Mouse (Mus musculus): ENCODE results near the gene Ecm2. TPM values are rescaled to one million over a fixed set of nuclear protein-coding genes. Genes with fewer than 3 reads are reported as not detected.
A peak's percentile ranks its signal among the peaks of the same experiment; 100 is the strongest.

Gene Ecm2
- 0.38 and 0.95 TPM in 2 replicates for polyA plus RNA-seq (2014; fragmentation: Nextera tagmentation; extraction: Ambion mirVana)

DNA sequence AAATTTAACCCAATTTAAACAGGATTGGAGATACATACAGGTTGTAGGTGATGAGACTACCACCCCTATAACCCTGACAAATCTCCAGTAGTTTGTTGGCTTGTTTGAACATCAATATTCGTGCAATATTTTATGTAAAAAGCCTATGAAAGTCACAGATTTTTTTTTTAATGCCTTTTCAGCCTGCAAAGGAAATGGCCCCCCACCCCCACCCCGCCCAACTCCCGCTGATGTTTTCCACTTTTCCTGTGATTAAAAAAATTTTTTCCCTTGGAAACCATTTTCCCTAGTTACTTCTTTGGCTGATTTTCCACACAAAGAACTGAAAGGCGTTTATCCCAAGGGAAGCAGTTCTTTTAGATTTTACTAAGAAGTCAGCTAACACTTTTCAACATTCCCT is at the start of gene Ecm2:
TSS of gene Ecm2 (plus strand) at position 301 of the 400 bp plus-strand sequence.
- H3K4me3 ChIP-seq (ENCODE audit: low read depth, low read length) = peak within 1 kb of the TSS; percentile 10; the same call in 1 of the 2 replicates
- no peak within 1 kb of the TSS for H3K27ac ChIP-seq (ENCODE audit: low read depth)
- peak within 1 kb of the TSS; percentile 36 for H3K4me2 ChIP-seq (ENCODE audit: low read length)
- ATAC-seq (replicated peaks; ENCODE audit: low FRiP score, low TSS enrichment, low read depth) (no peak), DNase-seq (ENCODE audit: low spot score) (no peak)
- 0 out of 2 replicates have a peak, but pooled peaks cover 4% of the 10 kb centered on the region for H3K4me1 ChIP-seq (replicated peaks; ENCODE audit: control insufficient read depth, insufficient read depth, low read length)
- H3K36me3 ChIP-seq (ENCODE audit: control insufficient read depth, insufficient read depth, low read length) = no peaks in the 10 kb centered on the region
- 59% methylated on average over 4 of the region's 4 CpGs for WGBS
- H3K9me3 ChIP-seq (ENCODE audit: control insufficient read depth, low read length) = no peaks in the 10 kb centered on the region
- no peaks in the 10 kb centered on the region for H3K27me3 ChIP-seq (replicated peaks; ENCODE audit: control insufficient read depth, insufficient read depth, low read length)
- H3K9ac ChIP-seq (ENCODE audit: low read length) = no peak within 1 kb of the TSS

DNA sequence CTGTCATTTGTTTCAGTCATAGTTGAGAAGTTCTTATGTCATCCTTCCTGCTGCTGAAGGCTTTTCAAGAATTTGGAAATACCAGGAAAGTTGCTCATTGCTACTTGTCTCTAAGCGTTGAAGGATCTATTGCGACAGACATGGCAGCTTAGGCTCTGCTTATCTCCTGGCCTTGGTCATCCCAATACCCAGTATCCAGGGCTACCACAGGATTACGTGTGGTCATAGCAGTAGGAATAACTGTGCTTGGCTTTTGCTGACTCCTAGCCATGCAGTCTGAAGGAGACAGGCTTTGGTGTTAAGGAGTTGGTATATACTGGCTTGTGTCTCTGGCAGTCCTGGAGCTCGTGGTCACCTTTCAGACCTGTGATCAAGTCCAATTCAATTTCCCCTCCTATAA is 44.3 kb upstream of the Ecm2 start:
- no peak for ATAC-seq (replicated peaks; ENCODE audit: low FRiP score, low TSS enrichment, low read depth)
- Histone ChIP-seq H3K4me2 (ENCODE audit: low read length) (no peak overlapping the region), H3K27ac (ENCODE audit: low read depth) (0 out of 2 replicates have a peak overlapping the region, but pooled peaks have one; percentile 27), H3K36me3 (ENCODE audit: control insufficient read depth, insufficient read depth, low read length) (peaks cover 60% of the 10 kb centered on the region), H3K9me3 (ENCODE audit: control insufficient read depth, low read length) (no peaks in the 10 kb centered on the region), H3K27me3 (replicated peaks; ENCODE audit: control insufficient read depth, insufficient read depth, low read length) (no peaks in the 10 kb centered on the region), H3K4me1 (replicated peaks; ENCODE audit: control insufficient read depth, insufficient read depth, low read length) (no peaks in the 10 kb centered on the region), H3K9ac (ENCODE audit: low read length) (no peak overlapping the region), H3K4me3 (ENCODE audit: low read depth, low read length) (no peak overlapping the region)
- DNase-seq (ENCODE audit: low spot score) = no peak
- 84% methylated on average over 4 of the region's 4 CpGs for WGBS

DNA sequence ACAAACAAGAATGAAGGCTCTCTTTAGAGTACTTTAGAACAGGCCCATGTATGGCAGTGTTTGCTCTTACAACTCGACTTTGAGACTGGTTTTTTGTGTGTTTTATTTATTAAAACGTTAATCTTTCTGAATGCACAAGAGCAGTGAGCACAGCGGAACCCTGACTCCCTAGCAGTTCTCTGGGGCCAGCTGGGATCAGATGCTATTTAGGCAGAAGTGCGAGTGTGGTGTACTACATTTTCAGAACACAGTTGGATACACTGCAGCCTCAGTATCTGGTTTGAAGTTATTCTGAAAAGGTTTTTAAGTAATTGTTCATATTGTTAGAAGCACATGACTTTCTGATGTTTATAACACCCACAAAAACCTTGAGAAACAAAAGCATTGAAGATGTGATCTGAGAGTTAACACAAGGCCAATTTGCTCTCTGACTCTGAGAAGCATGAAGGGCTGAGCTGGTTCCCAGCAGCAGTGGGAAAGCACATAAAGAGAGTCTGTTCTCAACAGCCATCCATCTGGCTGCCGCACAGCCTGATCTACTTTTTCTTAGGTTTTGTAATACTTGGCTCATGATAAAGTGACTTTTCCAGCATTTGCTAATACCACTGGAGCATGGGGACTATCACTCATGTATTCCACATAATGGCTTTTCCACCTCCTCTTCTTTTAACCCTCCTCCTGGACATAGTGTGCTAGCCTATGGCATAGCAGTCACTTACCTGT is 43.8 kb upstream of the Ecm2 start:
- Histone ChIP-seq H3K9me3 (ENCODE audit: control insufficient read depth, low read length) (no peaks in the 10 kb centered on the region), H3K4me1 (replicated peaks; ENCODE audit: control insufficient read depth, insufficient read depth, low read length) (no peaks in the 10 kb centered on the region), H3K36me3 (ENCODE audit: control insufficient read depth, insufficient read depth, low read length) (peaks cover 63% of the 10 kb centered on the region), H3K4me2 (ENCODE audit: low read length) (no peak overlapping the region), H3K27ac (ENCODE audit: low read depth) (0 out of 2 replicates have a peak overlapping the region, but pooled peaks have one; percentile 27), H3K27me3 (replicated peaks; ENCODE audit: control insufficient read depth, insufficient read depth, low read length) (no peaks in the 10 kb centered on the region), H3K4me3 (ENCODE audit: low read depth, low read length) (no peak overlapping the region), H3K9ac (ENCODE audit: low read length) (no peak overlapping the region)
- ATAC-seq (replicated peaks; ENCODE audit: low FRiP score, low TSS enrichment, low read depth) (no peak), DNase-seq (ENCODE audit: low spot score) (no peak)
- 63% methylated on average over 5 of the region's 5 CpGs for WGBS

DNA sequence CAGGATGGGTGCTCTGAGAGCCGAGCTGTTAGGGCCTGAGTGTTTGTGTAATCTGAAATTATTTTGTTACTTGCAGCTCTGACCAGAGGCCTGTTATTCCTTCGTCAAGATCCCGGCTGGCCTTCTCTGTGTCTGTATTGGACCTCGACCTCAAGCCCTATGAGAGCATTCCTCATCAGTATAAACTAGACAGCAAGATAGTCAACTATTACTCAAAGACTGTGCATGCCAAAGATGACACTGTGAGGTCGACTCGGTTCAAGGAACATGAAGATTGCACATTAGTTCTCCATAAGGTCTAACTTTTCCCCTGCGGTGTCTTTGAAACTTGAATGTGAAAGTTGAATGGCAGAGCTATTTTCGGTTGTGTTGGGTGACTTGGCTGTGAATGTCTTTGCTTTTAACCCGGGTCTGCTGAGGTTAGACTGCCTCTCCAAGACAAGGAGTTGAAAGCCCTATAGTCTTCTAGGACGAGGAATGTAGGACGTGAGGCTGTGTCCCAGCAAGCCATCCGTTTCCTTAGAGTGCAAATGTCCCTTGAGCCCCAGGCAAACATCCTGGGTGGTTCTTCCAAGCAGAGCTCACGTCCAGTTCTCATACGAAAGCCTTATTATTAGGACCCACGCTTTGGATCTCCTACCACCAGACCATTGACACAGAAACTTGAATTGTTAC is 43.0 kb upstream of the Ecm2 start:
- ATAC-seq (replicated peaks; ENCODE audit: low FRiP score, low TSS enrichment, low read depth) = no peak
- H3K27ac ChIP-seq (ENCODE audit: low read depth) = no peak overlapping the region
- no peak overlapping the region for H3K4me2 ChIP-seq (ENCODE audit: low read length)

DNA sequence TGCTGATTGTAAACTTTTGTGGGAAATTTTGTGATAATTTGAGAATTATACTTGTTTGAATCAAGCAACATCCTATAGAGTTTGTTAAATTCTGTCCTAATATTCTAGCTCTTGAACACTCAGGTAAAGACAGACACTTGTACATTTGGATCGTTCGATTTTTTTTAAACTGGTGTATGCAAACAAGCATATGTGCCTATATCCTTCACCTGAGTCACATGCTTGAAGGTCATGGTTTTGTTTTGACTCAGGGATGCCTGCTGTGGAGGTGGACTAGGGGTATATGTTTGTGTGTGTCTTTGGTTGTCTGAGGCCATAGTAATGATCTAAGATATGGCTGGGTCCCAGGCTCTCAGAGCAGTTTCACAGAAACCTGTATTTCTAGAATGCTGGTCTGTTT is 41.7 kb upstream of the Ecm2 start:
- Histone ChIP-seq H3K27ac (ENCODE audit: low read depth) (no peak overlapping the region), H3K36me3 (ENCODE audit: control insufficient read depth, insufficient read depth, low read length) (peaks cover 55% of the 10 kb centered on the region), H3K4me2 (ENCODE audit: low read length) (no peak overlapping the region), H3K4me1 (replicated peaks; ENCODE audit: control insufficient read depth, insufficient read depth, low read length) (no peaks in the 10 kb centered on the region), H3K27me3 (replicated peaks; ENCODE audit: control insufficient read depth, insufficient read depth, low read length) (no peaks in the 10 kb centered on the region), H3K9me3 (ENCODE audit: control insufficient read depth, low read length) (no peaks in the 10 kb centered on the region), H3K9ac (ENCODE audit: low read length) (no peak overlapping the region), H3K4me3 (ENCODE audit: low read depth, low read length) (no peak overlapping the region)
- DNase-seq (ENCODE audit: low spot score) = no peak
- WGBS = 100% methylated on average over 2 of the region's 2 CpGs
- ATAC-seq (replicated peaks; ENCODE audit: low FRiP score, low TSS enrichment, low read depth) = no peak

More for the DNA sequence above, 43.0 kb upstream of the Ecm2 start:
- Histone ChIP-seq H3K9me3 (ENCODE audit: control insufficient read depth, low read length) (no peaks in the 10 kb centered on the region), H3K9ac (ENCODE audit: low read length) (no peak overlapping the region), H3K36me3 (ENCODE audit: control insufficient read depth, insufficient read depth, low read length) (peaks cover 63% of the 10 kb centered on the region), H3K4me1 (replicated peaks; ENCODE audit: control insufficient read depth, insufficient read depth, low read length) (no peaks in the 10 kb centered on the region), H3K27me3 (replicated peaks; ENCODE audit: control insufficient read depth, insufficient read depth, low read length) (no peaks in the 10 kb centered on the region), H3K4me3 (ENCODE audit: low read depth, low read length) (no peak overlapping the region)
- DNase-seq (ENCODE audit: low spot score) = no peak
- WGBS = 89% methylated on average over 15 of the region's 15 CpGs

DNA sequence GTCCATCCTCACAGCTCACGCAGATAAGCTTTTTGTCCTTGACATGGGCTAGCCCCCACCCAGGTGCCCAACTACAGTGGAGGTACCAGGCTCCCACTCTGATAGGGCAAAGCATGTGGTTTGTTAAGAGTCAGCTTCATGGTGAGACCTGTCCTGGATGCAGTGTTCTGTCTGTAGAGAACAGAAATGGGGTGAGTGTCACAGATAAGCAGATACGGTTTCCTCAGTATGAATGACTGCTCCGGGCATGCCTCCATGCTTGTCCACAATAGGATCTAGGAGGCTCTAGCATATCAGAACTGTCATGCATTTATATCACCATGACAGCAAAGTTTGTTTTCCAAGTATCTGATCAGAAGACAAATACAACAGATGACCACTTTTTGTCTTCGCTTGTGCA is 38.7 kb upstream of the Ecm2 start:
- WGBS = 94% methylated on average over 4 of the region's 4 CpGs
- DNase-seq (ENCODE audit: low spot score) = no peak
- no peaks in the 10 kb centered on the region for H3K27me3 ChIP-seq (replicated peaks; ENCODE audit: control insufficient read depth, insufficient read depth, low read length)
- no peaks in the 10 kb centered on the region for H3K4me1 ChIP-seq (replicated peaks; ENCODE audit: control insufficient read depth, insufficient read depth, low read length)
- ATAC-seq (replicated peaks; ENCODE audit: low FRiP score, low TSS enrichment, low read depth) = no peak
- H3K27ac ChIP-seq (ENCODE audit: low read depth) = no peak overlapping the region
- no peak overlapping the region for H3K4me2 ChIP-seq (ENCODE audit: low read length)
- no peak overlapping the region for H3K9ac ChIP-seq (ENCODE audit: low read length)
- H3K4me3 ChIP-seq (ENCODE audit: low read depth, low read length) = no peak overlapping the region
- H3K9me3 ChIP-seq (ENCODE audit: control insufficient read depth, low read length) = no peaks in the 10 kb centered on the region
- peaks cover 36% of the 10 kb centered on the region for H3K36me3 ChIP-seq (ENCODE audit: control insufficient read depth, insufficient read depth, low read length)

DNA sequence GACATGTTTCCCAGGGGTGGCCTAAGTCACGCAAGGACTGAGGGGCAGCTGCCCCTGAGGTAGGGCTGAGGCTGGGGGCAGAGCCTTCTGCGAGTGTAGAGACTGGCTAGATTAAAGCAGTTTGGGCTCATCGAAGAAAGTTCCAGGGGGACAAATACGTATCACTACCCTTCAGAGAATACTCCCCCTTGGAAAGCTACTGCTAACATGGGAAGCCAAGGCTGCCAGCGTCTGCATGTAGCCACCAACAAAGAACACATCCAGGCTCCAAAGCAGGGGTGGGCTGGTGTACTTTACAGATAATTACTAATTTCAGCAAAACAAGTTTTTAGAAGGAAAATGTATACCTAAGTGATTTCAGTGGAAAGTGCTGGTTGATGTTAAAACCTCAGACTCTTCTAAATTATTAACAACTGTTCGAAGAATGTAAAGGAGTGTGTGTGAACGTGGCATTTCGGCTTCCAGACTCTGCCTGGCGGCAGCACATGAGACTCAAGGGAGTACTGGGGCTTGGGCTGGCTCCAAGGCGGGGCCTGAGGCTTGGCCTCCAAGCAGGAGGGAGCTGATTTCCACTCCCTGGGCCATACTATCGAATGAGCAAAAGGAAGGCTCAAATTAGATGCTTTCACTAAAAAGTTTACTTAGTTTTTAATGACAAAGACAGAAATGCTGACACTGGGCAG is 38.1 kb upstream of the Ecm2 start:
- Histone ChIP-seq H3K9ac (ENCODE audit: low read length) (no peak overlapping the region), H3K9me3 (ENCODE audit: control insufficient read depth, low read length) (no peaks in the 10 kb centered on the region), H3K4me3 (ENCODE audit: low read depth, low read length) (no peak overlapping the region), H3K27ac (ENCODE audit: low read depth) (peak overlapping the region; percentile 38), H3K4me1 (replicated peaks; ENCODE audit: control insufficient read depth, insufficient read depth, low read length) (no peaks in the 10 kb centered on the region), H3K27me3 (replicated peaks; ENCODE audit: control insufficient read depth, insufficient read depth, low read length) (no peaks in the 10 kb centered on the region), H3K36me3 (ENCODE audit: control insufficient read depth, insufficient read depth, low read length) (peaks cover 32% of the 10 kb centered on the region), H3K4me2 (ENCODE audit: low read length) (no peak overlapping the region)
- 79% methylated on average over 11 of the region's 11 CpGs for WGBS
- DNase-seq (ENCODE audit: low spot score) = no peak
- no peak for ATAC-seq (replicated peaks; ENCODE audit: low FRiP score, low TSS enrichment, low read depth)

DNA sequence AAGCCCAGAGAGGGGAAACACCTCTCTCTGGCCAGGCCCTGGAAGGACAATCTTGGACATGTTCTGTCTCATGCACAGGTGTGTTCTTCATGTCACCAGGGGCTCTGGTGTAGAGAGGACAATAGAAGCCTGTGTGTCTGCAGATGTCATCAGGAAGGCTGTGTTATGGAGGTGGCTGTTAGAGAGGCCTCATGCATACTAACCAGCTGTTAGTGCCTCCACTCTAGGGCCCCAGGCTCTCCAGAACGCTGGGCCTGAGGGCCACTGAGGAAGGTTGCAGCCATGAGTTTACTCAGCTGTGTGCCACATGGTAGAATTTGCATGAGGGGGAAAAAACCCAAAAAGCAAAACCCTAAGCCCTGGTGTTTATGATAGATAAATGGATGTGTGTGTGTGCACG is 37.0 kb upstream of the Ecm2 start:
- Histone ChIP-seq H3K36me3 (ENCODE audit: control insufficient read depth, insufficient read depth, low read length) (peaks cover 28% of the 10 kb centered on the region), H3K4me2 (ENCODE audit: low read length) (no peak overlapping the region), H3K9me3 (ENCODE audit: control insufficient read depth, low read length) (no peaks in the 10 kb centered on the region), H3K9ac (ENCODE audit: low read length) (no peak overlapping the region), H3K4me3 (ENCODE audit: low read depth, low read length) (no peak overlapping the region), H3K27ac (ENCODE audit: low read depth) (no peak overlapping the region), H3K27me3 (replicated peaks; ENCODE audit: control insufficient read depth, insufficient read depth, low read length) (no peaks in the 10 kb centered on the region), H3K4me1 (replicated peaks; ENCODE audit: control insufficient read depth, insufficient read depth, low read length) (no peaks in the 10 kb centered on the region; the same call in 1 of the 2 replicates)
- no peak for ATAC-seq (replicated peaks; ENCODE audit: low FRiP score, low TSS enrichment, low read depth)
- 58% methylated on average over 2 of the region's 2 CpGs for WGBS
- peak; percentile 47 for DNase-seq (ENCODE audit: low spot score)
